Mouse (Mus musculus): ENCODE data around the gene H2-Q6. TPM values are rescaled to one million over a fixed set of nuclear protein-coding genes. Genes with fewer than 3 reads are reported as not detected.
A peak's percentile ranks its signal among the peaks of the same experiment; 100 is the strongest.
"Not testable (repeated sequence)": the region's sequence is repeated elsewhere in the genome, so short reads cannot be mapped to it uniquely, and the experiment has no call there.

H2-Q6 gene
- total RNA-seq, 2 experiments from 2014 or later = not detected

DNA sequence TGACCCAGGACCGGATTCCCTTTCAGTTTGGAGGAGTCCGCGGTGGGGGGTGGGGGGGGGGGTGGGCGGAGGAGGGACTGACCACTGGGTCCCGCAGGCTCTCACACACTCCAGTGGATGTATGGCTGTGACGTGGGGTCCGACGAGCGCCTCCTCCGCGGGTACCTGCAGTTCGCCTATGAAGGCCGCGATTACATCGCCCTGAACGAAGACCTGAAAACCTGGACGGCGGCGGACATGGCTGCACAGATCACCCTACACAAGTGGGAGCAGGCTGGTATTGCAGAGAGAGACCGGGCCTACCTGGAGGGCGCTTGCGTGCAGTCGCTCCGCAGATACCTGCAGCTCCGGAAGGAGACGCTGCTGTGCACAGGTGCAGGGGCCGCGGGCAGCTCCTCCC lies 824 bp downstream of the H2-Q6 start:
- H3K27ac ChIP-seq, H3K4me3 ChIP-seq: not testable (repeated sequence)

DNA sequence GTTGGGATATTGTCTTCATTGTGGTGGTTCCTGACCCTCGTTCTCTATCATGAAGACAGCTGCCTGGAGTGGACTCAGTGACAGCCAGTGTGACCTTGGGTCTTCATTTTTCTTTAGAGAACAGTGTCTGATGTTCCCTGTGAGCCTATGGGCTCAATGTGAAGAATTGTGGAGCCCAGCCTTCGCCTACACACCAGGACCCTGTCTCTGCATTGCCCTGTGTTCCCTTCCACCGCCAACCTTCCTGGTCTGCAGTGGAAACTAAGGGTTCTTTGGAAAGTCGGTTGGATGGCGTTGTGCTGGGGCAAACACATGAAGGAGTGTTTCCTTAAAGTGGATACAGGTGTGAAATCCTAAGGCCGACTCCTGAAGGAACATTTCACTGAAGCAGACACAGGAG lies 4.2 kb downstream of the H2-Q6 start:
- H3K4me3 ChIP-seq; DNase-seq (ENCODE audit: low spot score in 2 of 2); H3K27ac ChIP-seq: not testable (repeated sequence)

More for the DNA sequence above, 824 bp downstream of the H2-Q6 start:
- DNase-seq (ENCODE audit: low spot score in 2 of 2) = not testable (repeated sequence)

DNA sequence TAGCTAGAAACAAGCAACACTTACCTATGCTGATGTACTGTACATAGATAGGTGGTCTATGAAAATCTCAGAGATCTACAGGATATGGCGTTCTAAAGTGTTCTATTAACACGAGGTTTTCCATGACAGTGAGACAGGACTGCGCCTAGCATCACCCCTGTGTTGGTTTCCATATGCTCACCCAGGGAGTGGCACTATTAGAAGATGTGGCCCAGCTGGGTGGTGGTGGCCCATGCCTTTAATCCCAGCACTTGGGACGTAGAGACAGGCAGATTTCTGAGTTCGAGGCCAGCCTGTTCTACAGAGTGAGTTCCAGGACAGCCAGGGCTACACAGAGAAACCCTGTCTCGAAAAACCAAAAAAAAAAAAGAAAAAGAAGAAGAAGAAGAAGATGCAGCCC lies 6.0 kb downstream of the H2-Q6 start:
- not testable (repeated sequence) for H3K27ac ChIP-seq; H3K4me3 ChIP-seq; DNase-seq (ENCODE audit: low spot score in 2 of 2)

DNA sequence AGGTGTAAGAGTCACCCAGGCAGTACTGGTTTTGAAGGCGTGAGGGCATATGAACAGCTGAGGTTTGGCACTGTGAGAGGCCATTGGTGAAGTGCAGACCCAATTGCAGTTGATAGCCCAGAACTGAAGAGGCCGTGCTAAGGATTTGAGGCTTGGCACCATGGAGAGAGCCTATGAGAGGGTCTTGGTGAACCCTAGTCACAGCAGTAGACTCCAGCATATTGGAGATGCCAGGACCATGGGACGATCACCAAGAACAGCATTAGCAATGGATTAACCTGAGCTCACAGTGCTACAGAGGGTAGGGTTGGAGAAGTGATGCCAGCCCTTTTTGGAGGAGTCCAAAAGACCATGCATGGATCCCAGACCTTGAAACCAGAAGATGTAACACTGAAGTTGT lies 7.5 kb downstream of the H2-Q6 start:
- not testable (repeated sequence) for H3K4me3 ChIP-seq; H3K27ac ChIP-seq; DNase-seq (ENCODE audit: low spot score in 2 of 2)

DNA sequence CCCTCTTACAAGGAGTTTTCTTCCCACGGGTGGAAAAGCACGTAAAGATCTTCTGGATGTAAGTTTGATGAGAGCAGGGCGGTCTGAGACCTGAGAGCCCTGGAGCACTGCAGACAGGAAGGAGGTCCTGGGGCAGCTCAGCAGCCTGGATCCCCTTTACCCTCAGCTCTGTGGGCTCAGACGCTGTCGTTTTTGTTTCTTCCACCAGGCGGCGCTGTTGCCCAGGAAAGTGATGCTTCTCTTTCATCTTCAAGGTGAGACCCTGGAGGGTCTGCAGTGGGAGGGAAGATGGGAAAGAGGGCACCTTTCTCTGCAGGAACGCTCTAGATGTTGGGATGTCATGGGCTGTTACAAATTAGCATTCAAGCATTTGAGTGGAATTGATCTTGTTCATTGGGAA lies 10.2 kb downstream of the H2-Q6 start:
- TF ChIP-seq CTCF (conservative IDR thresholded peaks at IDR 0.05) = peak; percentile 73
- H3K4me3 ChIP-seq; DNase-seq (ENCODE audit: low spot score in 2 of 2); H3K27ac ChIP-seq: not testable (repeated sequence)

DNA sequence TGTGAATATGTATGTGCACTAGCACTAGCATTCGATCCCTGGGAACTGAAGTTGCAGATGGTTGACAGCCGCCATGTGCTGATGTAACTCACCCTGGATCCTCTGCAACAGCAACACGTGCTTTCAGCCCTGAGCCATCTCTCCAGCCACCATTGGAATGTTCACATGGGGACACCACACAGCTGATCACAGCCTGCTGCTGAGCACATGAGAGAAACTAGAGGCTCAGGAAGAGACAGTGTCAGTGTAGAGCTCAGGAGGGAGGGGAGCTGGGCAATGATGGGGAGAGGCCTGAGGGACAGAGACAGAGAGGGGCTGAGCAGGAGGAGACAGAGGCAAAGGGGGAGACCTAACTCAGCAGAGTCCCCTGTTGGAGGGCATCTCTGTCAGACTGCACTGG lies 10.9 kb downstream of the H2-Q6 start:
- DNase-seq (ENCODE audit: low spot score in 2 of 2); H3K27ac ChIP-seq; H3K4me3 ChIP-seq: not testable (repeated sequence)

DNA sequence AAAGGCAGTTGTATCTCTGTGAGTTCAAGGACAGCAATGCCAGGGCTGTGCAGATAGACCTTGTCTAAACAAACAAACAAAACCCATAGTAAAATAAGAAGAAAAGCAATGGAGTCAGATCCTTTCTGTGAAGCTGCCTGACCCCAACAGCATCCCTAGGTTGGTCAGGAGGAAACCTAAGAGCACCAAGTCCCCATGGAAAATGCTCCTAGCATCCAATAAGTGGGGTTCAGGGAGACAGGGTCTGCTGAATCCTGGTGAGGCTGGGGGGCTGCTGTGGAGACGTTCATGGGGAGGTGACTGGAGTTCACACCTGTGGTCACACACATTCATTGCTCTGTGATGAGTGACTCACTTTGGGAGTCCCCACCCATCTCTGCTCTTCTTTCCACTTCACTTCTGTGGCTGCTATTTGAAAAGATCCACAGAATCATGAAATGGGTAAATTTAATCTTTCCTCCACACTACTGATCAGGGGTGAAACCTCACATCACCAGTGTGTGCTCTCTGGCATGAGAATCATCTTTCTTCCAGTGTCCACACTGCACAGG lies 12.8 kb downstream of the H2-Q6 start:
- not testable (repeated sequence) for H3K4me3 ChIP-seq; H3K27ac ChIP-seq; DNase-seq (ENCODE audit: low spot score in 2 of 2)

DNA sequence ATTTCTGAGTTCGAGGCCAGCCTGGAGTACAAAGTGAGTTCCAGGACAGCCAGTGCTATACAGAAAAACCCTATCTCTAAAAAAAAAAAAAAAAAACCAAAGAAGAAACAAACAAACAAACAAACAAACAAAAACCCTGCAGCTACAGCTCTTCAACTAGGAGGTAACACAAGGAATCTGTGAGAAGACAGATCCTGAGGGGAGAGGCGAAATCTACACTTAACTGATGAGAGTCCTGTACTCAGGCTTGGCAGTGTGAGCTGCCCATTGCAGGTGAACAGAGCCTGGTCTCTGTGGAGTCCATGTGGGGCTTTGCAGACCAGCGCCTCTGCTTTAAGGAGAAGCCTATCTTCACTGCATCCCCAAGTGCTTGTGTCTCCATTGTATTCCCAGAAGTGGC lies 13.7 kb downstream of the H2-Q6 start:
- DNase-seq (ENCODE audit: low spot score in 2 of 2); H3K27ac ChIP-seq; H3K4me3 ChIP-seq: not testable (repeated sequence)

DNA sequence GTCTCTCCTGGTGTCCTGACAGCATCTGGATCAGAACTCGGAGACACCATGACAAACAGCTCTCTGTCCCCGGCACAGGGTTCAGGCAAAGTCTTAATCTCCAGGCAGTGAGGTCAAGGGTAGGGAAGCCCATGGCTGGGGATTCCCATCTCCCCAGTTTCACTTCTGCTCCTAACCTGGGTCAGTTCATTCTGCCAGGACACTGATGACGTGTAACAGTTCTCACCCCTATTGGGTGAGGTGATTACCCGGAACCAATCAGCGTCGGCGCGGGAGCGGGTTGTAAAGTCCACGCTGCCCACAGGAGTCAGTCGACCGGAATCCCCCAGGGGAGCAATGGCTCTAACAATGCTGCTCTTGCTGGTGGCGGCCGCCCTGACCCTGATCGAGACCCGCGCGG lies 14.2 kb downstream of the H2-Q6 start, which contains the start of gene H2-Q7:
Gene H2-Q7 (plus strand): TSS at position 271 of the 400 bp plus-strand sequence.
- H3K4me3 ChIP-seq = peak within 1 kb of the TSS; percentile 54
- peak; percentile 59 to 74 for DNase-seq (ENCODE audit: low spot score in 2 of 2)
- not testable (repeated sequence) for H3K27ac ChIP-seq

DNA sequence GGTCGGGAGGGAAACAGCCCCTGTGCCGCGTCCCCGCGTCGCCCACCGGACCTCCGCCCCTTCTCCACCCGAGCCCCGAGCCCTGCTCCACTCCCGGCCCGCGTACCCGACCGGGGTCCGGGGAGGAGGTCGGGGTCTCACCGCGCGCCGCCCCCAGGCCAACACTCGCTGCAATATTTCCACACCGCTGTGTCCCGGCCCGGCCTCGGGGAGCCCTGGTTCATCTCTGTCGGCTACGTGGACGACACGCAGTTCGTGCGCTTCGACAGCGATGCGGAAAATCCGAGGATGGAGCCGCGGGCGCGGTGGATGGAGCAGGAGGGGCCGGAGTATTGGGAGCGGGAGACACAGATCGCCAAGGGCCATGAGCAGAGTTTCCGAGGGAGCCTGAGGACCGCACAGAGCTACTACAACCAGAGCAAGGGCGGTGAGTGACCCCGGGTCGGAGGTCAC lies 14.7 kb downstream of the H2-Q6 start:
- not testable (repeated sequence) for H3K27ac ChIP-seq; DNase-seq (ENCODE audit: low spot score in 2 of 2)
- H3K4me3 ChIP-seq = peak overlapping the region; percentile 54

DNA sequence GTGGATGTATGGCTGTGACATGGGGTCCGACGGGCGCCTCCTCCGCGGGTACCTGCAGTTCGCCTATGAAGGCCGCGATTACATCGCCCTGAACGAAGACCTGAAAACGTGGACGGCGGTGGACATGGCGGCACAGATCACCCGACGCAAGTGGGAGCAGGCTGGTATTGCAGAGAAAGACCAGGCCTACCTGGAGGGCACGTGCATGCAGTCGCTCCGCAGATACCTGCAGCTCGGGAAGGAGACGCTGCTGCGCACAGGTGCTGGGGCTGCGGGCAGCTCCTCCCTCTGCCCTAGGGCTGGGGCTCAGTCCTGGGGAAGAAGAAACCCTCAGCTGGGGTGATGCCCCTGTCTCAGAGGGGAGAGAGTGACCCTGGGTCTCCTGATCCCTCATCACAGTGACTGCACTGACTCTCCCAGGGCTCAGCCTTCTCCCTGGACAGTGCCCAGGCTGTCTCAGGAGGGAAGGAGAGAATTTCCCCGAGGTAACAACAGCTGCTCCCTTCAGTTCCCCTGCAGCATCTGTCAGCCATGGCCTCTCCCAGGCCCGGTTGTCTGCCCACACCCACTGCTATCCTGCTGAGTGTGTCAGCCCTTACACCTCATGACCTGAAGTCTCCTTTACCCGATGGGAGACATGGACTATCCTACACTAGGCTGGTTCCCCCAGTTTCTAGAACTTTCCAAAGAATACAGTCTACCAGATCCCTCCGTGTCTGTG lies 15.4 kb downstream of the H2-Q6 start:
- H3K27ac ChIP-seq; H3K4me3 ChIP-seq; DNase-seq (ENCODE audit: low spot score in 2 of 2): not testable (repeated sequence)

DNA sequence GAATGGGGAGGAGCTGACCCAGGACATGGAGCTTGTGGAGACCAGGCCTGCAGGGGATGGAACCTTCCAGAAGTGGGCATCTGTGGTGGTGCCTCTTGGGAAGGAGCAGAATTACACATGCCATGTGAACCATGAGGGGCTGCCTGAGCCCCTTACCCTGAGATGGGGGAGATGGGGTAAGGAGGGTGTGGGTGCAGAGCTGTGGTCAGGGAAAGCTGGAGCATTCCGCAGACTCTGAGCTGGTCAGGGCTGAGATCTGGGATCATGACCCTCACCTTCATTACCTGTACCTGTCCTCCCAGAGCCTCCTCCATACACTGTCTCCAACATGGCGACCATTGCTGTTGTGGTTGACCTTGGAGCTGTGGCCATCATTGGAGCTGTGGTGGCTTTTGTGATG lies 17.7 kb downstream of the H2-Q6 start:
- not testable (repeated sequence) for DNase-seq (ENCODE audit: low spot score in 2 of 2); H3K4me3 ChIP-seq; H3K27ac ChIP-seq

DNA sequence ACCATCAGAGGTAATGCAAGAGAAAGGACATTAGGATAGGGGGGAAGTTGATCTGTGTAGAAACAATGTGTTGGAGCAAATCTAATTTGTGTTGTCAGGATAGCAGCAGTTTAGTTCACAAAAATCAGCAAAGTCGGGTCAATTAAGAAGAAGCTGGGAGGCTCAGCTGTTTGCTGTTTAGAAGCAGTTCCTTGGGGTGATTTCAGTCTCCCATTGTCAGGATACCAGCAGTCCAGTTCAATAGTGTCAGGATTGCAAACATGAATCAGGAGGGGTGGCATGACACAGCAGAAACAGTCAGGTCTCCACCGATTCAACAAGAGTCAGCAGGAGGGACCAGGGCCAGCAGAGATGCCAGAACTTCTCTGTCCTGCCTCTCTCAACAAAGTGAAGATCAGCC lies 19.9 kb downstream of the H2-Q6 start:
- not testable (repeated sequence) for H3K27ac ChIP-seq; H3K4me3 ChIP-seq; DNase-seq (ENCODE audit: low spot score in 2 of 2)

DNA sequence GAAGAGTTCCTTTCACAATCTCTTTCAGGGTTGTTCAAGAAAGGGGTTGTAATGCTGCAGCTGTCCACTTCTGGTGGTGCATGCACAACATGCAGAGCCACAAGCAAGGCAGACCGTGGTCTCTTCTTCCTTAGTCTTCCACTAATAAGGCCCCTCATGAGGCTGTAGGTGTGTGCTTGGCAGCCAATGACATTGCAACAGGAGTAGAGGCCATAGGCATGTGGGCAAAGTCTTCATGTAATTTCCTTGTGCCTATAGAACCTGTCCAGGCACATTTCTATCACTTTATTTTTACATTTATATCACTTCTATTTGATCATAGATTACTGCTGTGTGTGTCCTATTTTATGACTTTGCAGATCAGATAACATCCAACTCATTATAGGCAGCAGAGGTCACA lies 33.6 kb downstream of the H2-Q6 start:
- not testable (repeated sequence) for H3K27ac ChIP-seq; H3K4me3 ChIP-seq; DNase-seq (ENCODE audit: low spot score in 2 of 2)

DNA sequence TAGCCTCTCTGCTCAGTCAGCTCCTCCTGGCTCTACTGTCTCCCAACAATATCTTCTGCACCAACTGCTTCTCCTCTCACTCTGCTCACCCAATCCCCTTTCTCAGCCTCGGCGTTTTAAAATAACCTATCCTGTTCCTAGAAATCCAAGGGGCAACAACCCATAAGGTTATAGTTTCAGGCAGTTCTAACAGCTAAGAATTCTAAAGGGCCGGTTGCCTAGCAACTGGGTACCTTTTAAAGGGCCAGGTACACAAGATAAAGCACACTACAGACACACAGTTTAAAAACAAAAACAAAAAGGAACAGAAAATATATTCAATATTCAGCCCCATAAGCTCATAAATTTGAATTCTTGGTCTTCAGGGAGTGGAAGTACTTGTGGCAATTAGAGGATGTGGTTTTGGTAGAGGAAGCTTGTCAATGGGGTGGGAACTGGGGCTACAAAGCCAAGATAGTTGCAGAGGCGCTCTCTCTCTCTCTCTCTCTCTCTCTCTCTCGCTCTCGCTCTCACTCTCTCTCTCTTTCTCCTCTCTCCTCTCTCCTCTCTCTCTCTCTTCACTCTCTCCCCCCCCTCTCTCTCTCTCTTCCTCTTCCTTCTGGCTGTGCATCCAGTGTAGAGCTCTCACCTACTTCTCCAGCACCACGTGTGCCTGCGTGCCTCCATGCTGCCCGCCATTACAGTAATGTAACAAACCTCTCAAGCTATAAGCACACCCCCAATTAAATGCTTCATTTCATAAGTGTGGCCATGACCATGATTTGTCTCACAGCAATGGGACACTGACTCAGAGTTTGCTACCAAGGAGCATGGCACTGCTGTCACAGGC lies 36.1 kb downstream of the H2-Q6 start:
- H3K4me3 ChIP-seq; H3K27ac ChIP-seq; DNase-seq (ENCODE audit: low spot score in 2 of 2): not testable (repeated sequence)
